Comparison of ENCODE assay signal across 9 mouse cellular contexts in the genomic region with DNA sequence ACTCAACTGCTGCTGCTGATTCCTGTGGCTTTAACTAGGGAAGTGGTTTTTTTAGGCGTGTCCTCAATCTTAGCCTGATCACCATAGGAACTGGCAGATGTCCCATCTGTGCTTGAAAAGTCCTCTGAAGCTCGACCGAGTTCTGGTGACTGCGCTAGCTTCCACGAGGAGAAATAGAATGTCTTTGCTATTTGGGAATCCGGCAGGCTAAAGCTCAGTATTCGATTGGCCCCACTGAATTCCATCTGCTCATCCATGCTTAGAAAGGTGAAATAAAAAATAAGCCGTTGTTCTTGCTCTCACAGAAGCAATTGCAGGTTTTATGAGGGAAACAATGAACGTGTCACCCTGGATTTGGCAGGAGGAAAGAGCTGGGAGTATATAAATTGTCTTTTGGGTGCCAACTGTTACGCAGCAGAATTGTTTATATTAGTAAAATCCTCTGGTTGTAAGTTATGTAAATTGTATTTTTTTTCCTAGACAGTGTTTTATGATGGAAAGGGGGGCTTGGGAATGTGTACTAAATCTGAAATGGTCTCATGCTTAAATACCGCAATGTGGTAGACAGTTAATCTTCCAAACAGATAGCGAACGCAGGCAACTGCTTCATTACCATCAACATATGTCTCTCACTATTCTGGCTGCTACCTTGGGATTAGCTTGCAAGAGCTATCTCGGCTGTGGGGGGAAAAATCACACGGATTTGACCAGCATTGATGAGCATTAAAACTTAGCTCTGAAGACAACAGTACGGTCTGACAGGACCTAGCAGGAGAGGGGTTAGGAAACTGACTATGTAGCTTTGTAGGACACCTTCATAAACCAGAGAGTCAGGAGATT.
A peak's percentile ranks its signal among the peaks of the same experiment; 100 is the strongest.
DNase-seq lines count a peak whose midpoint lies in the region; ATAC-seq and TF ChIP-seq lines count a peak whose summit lies in the region.
"Had no signal": no experiment of that assay in that cellular context is flagged by ENCODE, and none has a peak within 500 bp of the region (broad histone marks: within the 10 kb centered on the region; RNA-seq: fewer than 3 reads in every experiment).

No protein-coding gene starts in this region.

- H3K9ac ChIP-seq in neural tube, embryonic 12.5 days, result no peak overlapping the region
- no peak overlapping the region for H3K9ac ChIP-seq in neural tube, embryonic 13.5 days
- H3K9ac ChIP-seq: liver, embryonic 14.5 days had no signal

- no peaks in the 10 kb centered on the region for H3K9me3 ChIP-seq in neural tube, embryonic 12.5 days
- no peaks in the 10 kb centered on the region for H3K9me3 ChIP-seq in neural tube, embryonic 13.5 days

- H3K4me1 ChIP-seq in neural tube, embryonic 12.5 days, result no peaks in the 10 kb centered on the region
- H3K4me1 ChIP-seq in cortical plate, adult 2 months (ENCODE audit: control insufficient read depth, insufficient read depth, low read length), result peaks cover 2% of the 10 kb centered on the region; the same call in 1 of the 2 replicates
- peaks cover 15% of the 10 kb centered on the region for H3K4me1 ChIP-seq in neural tube, embryonic 13.5 days (replicated peaks)

- H3K36me3 ChIP-seq in neural tube, embryonic 12.5 days, result no peaks in the 10 kb centered on the region
- no peaks in the 10 kb centered on the region for H3K36me3 ChIP-seq in neural tube, embryonic 13.5 days

- H3K4me3 ChIP-seq in neural tube, embryonic 12.5 days, result no peak overlapping the region
- H3K4me3 ChIP-seq in cortical plate, adult 2 months (ENCODE audit: insufficient read depth, low read length), result peak overlapping the region; percentile 7; the same call in 1 of the 2 replicates
- H3K4me3 ChIP-seq in neural tube, embryonic 13.5 days, result no peak overlapping the region

- peak overlapping the region; percentile 7; the same call in 1 of the 2 replicates for H3K4me2 ChIP-seq in neural tube, embryonic 12.5 days (replicated peaks)
- H3K4me2 ChIP-seq in neural tube, embryonic 13.5 days, result peak overlapping the region; percentile 6; the same call in 1 of the 2 replicates

- TF ChIP-seq CTCF in cortical plate, adult 2 months (IDR thresholded peaks at IDR 0.05; ENCODE audit: extremely low read depth, insufficient read depth, low read length), result no peak

- TF ChIP-seq POLR2A in cortical plate, adult 2 months (IDR thresholded peaks at IDR 0.05; ENCODE audit: extremely low read depth, insufficient read depth, low read length), result no peak

- DNase-seq in neural tube, embryonic 10.5 days (ENCODE audit: extremely low spot score, low spot score), result no peak
- DNase-seq in layer of hippocampus, adult 11-12 months (ENCODE audit: low spot score), result peak; percentile 35
- no peak for DNase-seq in natural killer cell, adult 2 months (ENCODE audit: low spot score in 2 of 2)

- H3K27me3 ChIP-seq in neural tube, embryonic 12.5 days (replicated peaks), result no peaks in the 10 kb centered on the region
- H3K27me3 ChIP-seq in neural tube, embryonic 13.5 days, result no peaks in the 10 kb centered on the region

- 54% methylated on average over 16 of the region's 16 CpGs for WGBS in neural tube, embryonic 12.5 days
- 41% methylated on average over 16 of the region's 16 CpGs for WGBS in neural tube, embryonic 13.5 days

- peak; percentile 33; the same call in 1 of the 2 replicates for ATAC-seq in neural tube, embryonic 12.5 days (ENCODE audit: low FRiP score, low read depth)
- peak; percentile 68 for ATAC-seq in neural tube, embryonic 13.5 days (ENCODE audit: low read depth)
- ATAC-seq in megakaryocyte-erythroid progenitor cell, adult 5-6 weeks (replicated peaks; ENCODE audit: low FRiP score, low TSS enrichment, poor library complexity, severe bottlenecking), result no peak
- no peak for ATAC-seq in inflammation-experienced regulatory T-cells, adult 6 months

- no peak overlapping the region for H3K27ac ChIP-seq in neural tube, embryonic 12.5 days
- no peak overlapping the region for H3K27ac ChIP-seq in cortical plate, adult 2 months (ENCODE audit: insufficient read depth, low read length)
- no peak overlapping the region for H3K27ac ChIP-seq in neural tube, embryonic 13.5 days (replicated peaks)
- H3K27ac ChIP-seq: liver, embryonic 14.5 days had no signal

Comparison
In these comparisons a context has a peak if more than half of its experiments do, and no peak if none do; other contexts are left out.
1. ATAC-seq: peak in neural tube, embryonic 12.5 days (single experiment) and neural tube, embryonic 13.5 days (single experiment); none in megakaryocyte-erythroid progenitor cell, adult 5-6 weeks (single experiment) and inflammation-experienced regulatory T-cells, adult 6 months (single experiment).